Mouse (Mus musculus): Measurements from ENCODE around the gene Aldh9a1. TPM values are rescaled to one million over a fixed set of nuclear protein-coding genes. Genes with fewer than 3 reads are reported as not detected.

The Aldh9a1 gene
- polyA plus RNA-seq, 1 experiment from 2014 or later = 38.3 TPM

GRCm38 (mm10) chr1:167363322-167363721 is 13.5 kb downstream of the Aldh9a1 start:
- H3K4me3 ChIP-seq (ENCODE audit: low read depth, low read length) = no peak overlapping the region
- ATAC-seq (replicated peaks; ENCODE audit: low FRiP score) (no peak), DNase-seq (ENCODE audit: low spot score) (no peak)
- H3K9ac ChIP-seq (ENCODE audit: low read length) = no peak overlapping the region
- no peak overlapping the region for H3K4me2 ChIP-seq (ENCODE audit: low read depth, low read length, severe bottlenecking)
- no peak overlapping the region for H3K27ac ChIP-seq (ENCODE audit: low read depth, low read length)
- H3K4me1 ChIP-seq (replicated peaks; ENCODE audit: control insufficient read depth, insufficient read depth, low read length) = no peaks in the 10 kb centered on the region
- H3K36me3 ChIP-seq (ENCODE audit: control insufficient read depth, insufficient read depth, low read length) = no peaks in the 10 kb centered on the region
- H3K9me3 ChIP-seq (ENCODE audit: control insufficient read depth, low read length) = no peaks in the 10 kb centered on the region
- no peaks in the 10 kb centered on the region for H3K27me3 ChIP-seq (ENCODE audit: control insufficient read depth, insufficient read depth, low read length)
- 70% methylated on average over 5 of the region's 5 CpGs for WGBS

DNA sequence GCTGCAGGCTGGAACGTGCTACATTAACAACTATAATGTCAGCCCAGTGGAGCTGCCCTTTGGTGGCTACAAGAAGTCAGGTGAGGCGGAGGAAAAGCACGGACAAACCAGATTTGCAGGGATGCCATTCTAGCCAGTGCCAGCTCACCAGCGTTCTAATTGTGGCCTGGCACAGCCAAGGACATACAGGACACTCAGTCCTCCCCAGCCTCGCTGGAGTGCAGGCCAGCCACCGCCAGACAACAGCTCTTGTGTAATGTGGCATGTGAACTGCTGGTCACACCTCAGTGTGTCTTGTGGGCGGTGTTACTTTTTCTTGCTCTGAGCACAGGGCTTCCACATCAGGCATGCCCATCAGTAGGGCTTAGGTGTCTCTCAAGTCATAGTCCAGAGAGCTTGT is 16.0 kb downstream of the Aldh9a1 start:
- H3K4me2 ChIP-seq (ENCODE audit: low read depth, low read length, severe bottlenecking) = no peak overlapping the region
- H3K9me3 ChIP-seq (ENCODE audit: control insufficient read depth, low read length) = no peaks in the 10 kb centered on the region
- no peaks in the 10 kb centered on the region for H3K36me3 ChIP-seq (ENCODE audit: control insufficient read depth, insufficient read depth, low read length)
- no peak overlapping the region for H3K27ac ChIP-seq (ENCODE audit: low read depth, low read length)
- DNase-seq (ENCODE audit: low spot score) (no peak), ATAC-seq (replicated peaks; ENCODE audit: low FRiP score) (no peak)
- H3K9ac ChIP-seq (ENCODE audit: low read length) = no peak overlapping the region
- no peak overlapping the region for H3K4me3 ChIP-seq (ENCODE audit: low read depth, low read length)
- H3K4me1 ChIP-seq (replicated peaks; ENCODE audit: control insufficient read depth, insufficient read depth, low read length) = no peaks in the 10 kb centered on the region
- no peaks in the 10 kb centered on the region for H3K27me3 ChIP-seq (ENCODE audit: control insufficient read depth, insufficient read depth, low read length)
- 96% methylated on average over 7 of the region's 7 CpGs for WGBS

GRCm38 (mm10) chr1:167366621-167367020 is 16.8 kb downstream of the Aldh9a1 start:
- no peak overlapping the region for H3K4me3 ChIP-seq (ENCODE audit: low read depth, low read length)
- ATAC-seq (replicated peaks; ENCODE audit: low FRiP score) (no peak), DNase-seq (ENCODE audit: low spot score) (no peak)
- WGBS = 90% methylated on average over 6 of the region's 6 CpGs
- H3K36me3 ChIP-seq (ENCODE audit: control insufficient read depth, insufficient read depth, low read length) = no peaks in the 10 kb centered on the region
- H3K4me2 ChIP-seq (ENCODE audit: low read depth, low read length, severe bottlenecking) = no peak overlapping the region
- H3K9ac ChIP-seq (ENCODE audit: low read length) = no peak overlapping the region
- H3K27me3 ChIP-seq (ENCODE audit: control insufficient read depth, insufficient read depth, low read length) = no peaks in the 10 kb centered on the region
- H3K27ac ChIP-seq (ENCODE audit: low read depth, low read length) = no peak overlapping the region
- H3K4me1 ChIP-seq (replicated peaks; ENCODE audit: control insufficient read depth, insufficient read depth, low read length) = no peaks in the 10 kb centered on the region
- no peaks in the 10 kb centered on the region for H3K9me3 ChIP-seq (ENCODE audit: control insufficient read depth, low read length)

DNA sequence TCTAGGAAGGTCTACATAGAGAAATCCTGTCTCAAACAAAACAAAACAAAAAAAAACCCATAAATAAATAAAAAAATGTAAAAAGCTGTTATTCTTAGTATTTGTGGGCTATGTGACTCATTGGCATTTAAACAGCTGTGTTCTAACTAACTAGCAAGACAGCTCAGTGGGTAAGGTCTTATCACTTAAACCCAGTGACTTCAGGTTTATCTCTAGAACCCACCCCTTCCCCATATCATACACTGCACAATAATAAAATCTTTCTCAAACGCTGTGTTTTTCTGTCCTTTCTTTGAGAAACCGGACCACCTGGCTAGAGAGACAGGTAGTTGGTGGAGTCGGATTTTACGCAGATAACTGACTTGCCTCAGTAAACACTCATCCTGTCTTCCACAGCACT is 18.2 kb downstream of the Aldh9a1 start:
- Histone ChIP-seq H3K27ac (ENCODE audit: low read depth, low read length) (no peak overlapping the region), H3K36me3 (ENCODE audit: control insufficient read depth, insufficient read depth, low read length) (no peaks in the 10 kb centered on the region), H3K27me3 (ENCODE audit: control insufficient read depth, insufficient read depth, low read length) (no peaks in the 10 kb centered on the region), H3K4me1 (replicated peaks; ENCODE audit: control insufficient read depth, insufficient read depth, low read length) (no peaks in the 10 kb centered on the region), H3K9ac (ENCODE audit: low read length) (no peak overlapping the region), H3K4me2 (ENCODE audit: low read depth, low read length, severe bottlenecking) (no peak overlapping the region), H3K4me3 (ENCODE audit: low read depth, low read length) (no peak overlapping the region), H3K9me3 (ENCODE audit: control insufficient read depth, low read length) (no peaks in the 10 kb centered on the region)
- ATAC-seq (replicated peaks; ENCODE audit: low FRiP score) = no peak
- no peak for DNase-seq (ENCODE audit: low spot score)
- 90% methylated on average over 4 of the region's 4 CpGs for WGBS

GRCm38 (mm10) chr1:167368513-167368912 is 18.7 kb downstream of the Aldh9a1 start:
- no peak for ATAC-seq (replicated peaks; ENCODE audit: low FRiP score)
- no peaks in the 10 kb centered on the region for H3K9me3 ChIP-seq (ENCODE audit: control insufficient read depth, low read length)
- DNase-seq (ENCODE audit: low spot score) = no peak
- no peaks in the 10 kb centered on the region for H3K27me3 ChIP-seq (ENCODE audit: control insufficient read depth, insufficient read depth, low read length)
- WGBS = 84% methylated on average over 7 of the region's 7 CpGs
- H3K9ac ChIP-seq (ENCODE audit: low read length) = no peak overlapping the region
- no peak overlapping the region for H3K4me3 ChIP-seq (ENCODE audit: low read depth, low read length)
- no peak overlapping the region for H3K27ac ChIP-seq (ENCODE audit: low read depth, low read length)
- H3K4me2 ChIP-seq (ENCODE audit: low read depth, low read length, severe bottlenecking) = no peak overlapping the region
- no peaks in the 10 kb centered on the region for H3K36me3 ChIP-seq (ENCODE audit: control insufficient read depth, insufficient read depth, low read length)
- H3K4me1 ChIP-seq (replicated peaks; ENCODE audit: control insufficient read depth, insufficient read depth, low read length) = no peaks in the 10 kb centered on the region

DNA sequence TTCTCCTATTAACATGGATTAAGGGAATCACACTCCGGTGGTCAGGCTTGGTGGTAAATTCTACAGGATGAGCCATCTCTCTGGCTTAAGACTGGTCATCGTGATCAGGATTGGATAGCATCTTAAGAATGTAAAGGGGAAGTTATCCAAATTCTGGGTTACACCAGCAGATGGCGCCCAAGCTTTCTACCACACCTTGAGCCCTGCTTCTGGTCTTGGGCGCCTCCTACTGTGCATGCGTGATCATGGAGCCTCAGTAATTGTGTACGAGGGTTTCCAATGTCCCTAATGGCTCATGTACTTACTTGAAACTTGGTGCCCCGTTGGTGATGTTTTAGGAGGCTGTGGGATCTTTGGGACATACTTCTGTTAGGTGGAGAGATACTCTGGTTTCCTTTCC is 20.1 kb downstream of the Aldh9a1 start:
- H3K36me3 ChIP-seq (ENCODE audit: control insufficient read depth, insufficient read depth, low read length) = no peaks in the 10 kb centered on the region
- no peaks in the 10 kb centered on the region for H3K9me3 ChIP-seq (ENCODE audit: control insufficient read depth, low read length)
- H3K9ac ChIP-seq (ENCODE audit: low read length) = no peak overlapping the region
- H3K4me1 ChIP-seq (replicated peaks; ENCODE audit: control insufficient read depth, insufficient read depth, low read length) = peaks cover 6% of the 10 kb centered on the region; the same call in 1 of the 2 replicates
- 11% methylated on average over 7 of the region's 7 CpGs for WGBS
- no peak overlapping the region for H3K27ac ChIP-seq (ENCODE audit: low read depth, low read length)
- H3K4me3 ChIP-seq (ENCODE audit: low read depth, low read length) = no peak overlapping the region
- no peak overlapping the region for H3K4me2 ChIP-seq (ENCODE audit: low read depth, low read length, severe bottlenecking)
- DNase-seq (ENCODE audit: low spot score) (peak; percentile 90), ATAC-seq (replicated peaks; ENCODE audit: low FRiP score) (peak; percentile 70)
- H3K27me3 ChIP-seq (ENCODE audit: control insufficient read depth, insufficient read depth, low read length) = no peaks in the 10 kb centered on the region

GRCm38 (mm10) chr1:167372739-167373138 is 22.9 kb downstream of the Aldh9a1 start:
- no peaks in the 10 kb centered on the region for H3K36me3 ChIP-seq (ENCODE audit: control insufficient read depth, insufficient read depth, low read length)
- 93% methylated on average over 7 of the region's 7 CpGs for WGBS
- H3K27ac ChIP-seq (ENCODE audit: low read depth, low read length) = no peak overlapping the region
- no peaks in the 10 kb centered on the region for H3K27me3 ChIP-seq (ENCODE audit: control insufficient read depth, insufficient read depth, low read length)
- no peak overlapping the region for H3K9ac ChIP-seq (ENCODE audit: low read length)
- H3K9me3 ChIP-seq (ENCODE audit: control insufficient read depth, low read length) = no peaks in the 10 kb centered on the region
- no peak overlapping the region for H3K4me2 ChIP-seq (ENCODE audit: low read depth, low read length, severe bottlenecking)
- ATAC-seq (replicated peaks; ENCODE audit: low FRiP score) (no peak), DNase-seq (ENCODE audit: low spot score) (no peak)
- peaks cover 6% of the 10 kb centered on the region; the same call in 1 of the 2 replicates for H3K4me1 ChIP-seq (replicated peaks; ENCODE audit: control insufficient read depth, insufficient read depth, low read length)
- H3K4me3 ChIP-seq (ENCODE audit: low read depth, low read length) = no peak overlapping the region

- H3K27ac ChIP-seq (ENCODE audit: low read depth, low read length) = no peak overlapping the region
- H3K36me3 ChIP-seq (ENCODE audit: control insufficient read depth, insufficient read depth, low read length) = no peaks in the 10 kb centered on the region
- no peaks in the 10 kb centered on the region for H3K27me3 ChIP-seq (ENCODE audit: control insufficient read depth, insufficient read depth, low read length)
- 22% methylated on average over 15 of the region's 15 CpGs for WGBS
- DNase-seq (ENCODE audit: low spot score) (peak; percentile 76), ATAC-seq (replicated peaks; ENCODE audit: low FRiP score) (peak; percentile 55)
- no peak overlapping the region for H3K4me3 ChIP-seq (ENCODE audit: low read depth, low read length)
- no peaks in the 10 kb centered on the region for H3K9me3 ChIP-seq (ENCODE audit: control insufficient read depth, low read length)
- H3K4me1 ChIP-seq (replicated peaks; ENCODE audit: control insufficient read depth, insufficient read depth, low read length) = peaks cover 6% of the 10 kb centered on the region; the same call in 1 of the 2 replicates
- H3K4me2 ChIP-seq (ENCODE audit: low read depth, low read length, severe bottlenecking) = 0 out of 2 replicates have a peak overlapping the region, but pooled peaks have one; percentile 20
- H3K9ac ChIP-seq (ENCODE audit: low read length) = peak overlapping the region; percentile 24; the same call in 1 of the 2 replicates
Observed at GRCm38 (mm10) chr1:167374003-167374784, 24.4 kb downstream of the Aldh9a1 start.

DNA sequence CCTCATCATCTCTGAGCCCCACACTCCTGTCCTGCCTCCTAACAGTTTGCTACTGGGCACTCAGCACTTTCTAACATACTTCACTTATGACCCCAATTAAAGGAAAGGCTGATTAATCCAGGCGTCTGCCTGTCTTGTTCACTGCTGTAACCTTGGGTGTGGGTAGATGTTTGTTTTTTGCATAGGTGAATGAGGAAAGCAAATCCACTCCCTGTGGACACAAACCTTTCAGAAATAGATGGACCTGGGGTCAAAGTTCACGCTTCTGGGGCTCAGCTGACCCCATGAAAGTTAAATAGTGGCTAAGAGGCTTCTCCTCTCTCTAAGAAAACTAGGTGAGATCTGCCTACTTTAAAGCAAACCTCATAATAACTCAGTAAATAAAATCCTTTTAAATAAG is 25.2 kb downstream of the Aldh9a1 start:
- ATAC-seq (replicated peaks; ENCODE audit: low FRiP score) = peak; percentile 18; the same call in 1 of the 2 replicates
- H3K4me2 ChIP-seq (ENCODE audit: low read depth, low read length, severe bottlenecking) = no peak overlapping the region
- H3K9ac ChIP-seq (ENCODE audit: low read length) = no peak overlapping the region
- no peak overlapping the region for H3K27ac ChIP-seq (ENCODE audit: low read depth, low read length)
- H3K4me3 ChIP-seq (ENCODE audit: low read depth, low read length) = no peak overlapping the region
- no peaks in the 10 kb centered on the region for H3K27me3 ChIP-seq (ENCODE audit: control insufficient read depth, insufficient read depth, low read length)
- H3K9me3 ChIP-seq (ENCODE audit: control insufficient read depth, low read length) = no peaks in the 10 kb centered on the region
- H3K36me3 ChIP-seq (ENCODE audit: control insufficient read depth, insufficient read depth, low read length) = no peaks in the 10 kb centered on the region
- no peak for DNase-seq (ENCODE audit: low spot score)
- peaks cover 6% of the 10 kb centered on the region; the same call in 1 of the 2 replicates for H3K4me1 ChIP-seq (replicated peaks; ENCODE audit: control insufficient read depth, insufficient read depth, low read length)
- 58% methylated on average over 2 of the region's 2 CpGs for WGBS
